Comparison of ENCODE assay signal across 25 mouse cellular contexts in the genomic region with DNA sequence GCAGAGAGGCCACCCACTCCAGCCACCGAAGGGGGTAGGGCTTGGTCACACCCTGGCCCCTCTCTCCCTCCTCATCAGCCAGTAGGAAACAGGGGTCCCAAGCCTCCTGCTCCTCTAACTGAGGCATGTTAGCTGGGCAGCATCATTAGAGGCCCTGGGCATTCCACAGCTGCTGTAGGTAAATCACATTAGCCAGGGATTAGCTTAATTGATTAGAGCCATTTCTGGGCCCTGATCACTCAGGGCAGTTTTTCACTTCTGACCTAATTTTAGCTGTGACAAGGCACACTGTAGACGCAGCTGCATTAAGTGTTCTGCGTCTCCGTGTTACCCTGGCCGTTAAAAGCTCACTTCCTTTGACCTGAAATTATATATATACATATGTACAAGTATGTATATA. TPM values are rescaled to one million over a fixed set of nuclear protein-coding genes. Genes with fewer than 3 reads are reported as not detected.
DNase-seq lines count a peak whose midpoint lies in the region; ATAC-seq and TF ChIP-seq lines count a peak whose summit lies in the region.
"Had no signal": no experiment of that assay in that cellular context is flagged by ENCODE, and none has a peak within 500 bp of the region (broad histone marks: within the 10 kb centered on the region; RNA-seq: fewer than 3 reads in every experiment).

No protein-coding gene starts in this region.

- no peak overlapping the region for H3K4me3 ChIP-seq in cerebellum, adult 2 months (replicated peaks; ENCODE audit: insufficient read depth, low read depth, low read length)
- H3K4me3 ChIP-seq in hindbrain, embryonic 12.5 days = no peak overlapping the region
- no peak overlapping the region for H3K4me3 ChIP-seq in hindbrain, embryonic 16.5 days (ENCODE audit: low read length)
- peak overlapping the region; percentile 13; the same call in 1 of the 2 replicates for H3K4me3 ChIP-seq in left cerebral cortex, adult 2 months
- H3K4me3 ChIP-seq: embryonic facial prominence, embryonic 15.5 days; forebrain, embryonic 13.5 days; heart, embryonic 10.5 days; limb, embryonic 13.5 days; lung, embryonic 15.5 days; midbrain, embryonic 12.5 days; myocyte; stomach, embryonic 15.5 days had no signal

- intact Hi-C loops in left cerebral cortex, adult 2 months (cut with DNase I) = no loop called here
- intact Hi-C loops in left cerebral cortex, postnatal 10 days (cut with DNase I) = no loop called here

- no peak for TF ChIP-seq POLR2A in cerebellum, adult 2 months (IDR thresholded peaks at IDR 0.05; ENCODE audit: borderline replicate concordance, insufficient read depth, low read length)

- WGBS in cerebellum, adult 2 months = 62% methylated on average over 5 of the region's 5 CpGs
- 63% methylated on average over 5 of the region's 5 CpGs for WGBS in hindbrain, embryonic 12.5 days
- WGBS in hindbrain, embryonic 16.5 days = 45% methylated on average over 5 of the region's 5 CpGs

- no peak for ATAC-seq in hindbrain, embryonic 12.5 days (ENCODE audit: low FRiP score)
- no peak for ATAC-seq in hindbrain, embryonic 16.5 days
- ATAC-seq: forebrain, embryonic 13.5 days had no signal

- no peak for DNase-seq in cerebellum, adult 2 months
- no peak for DNase-seq in cerebellum, adult 11 months
- DNase-seq in left cerebral cortex, adult 2 months (ENCODE audit: extremely low spot score in 1 of 2, low spot score in 2 of 2) = no peak
- DNase-seq in left cerebral cortex, postnatal 10 days (ENCODE audit: extremely low spot score in 1 of 2, low spot score in 2 of 2) = no peak
- peak; percentile 70 for DNase-seq in retina, postnatal 1 day
- no peak for DNase-seq in retina, embryonic 14.5 days (ENCODE audit: low spot score)
- DNase-seq: adrenal gland, adult 8-10 months; gastrocnemius, postnatal 14 days; heart, adult 11 months; heart, postnatal 4 days; kidney, adult 2 months; kidney, postnatal 36 days; layer of hippocampus, postnatal 36 days; right cerebral cortex, postnatal 25 days had no signal

- no peak for TF ChIP-seq CTCF in cerebellum, adult 2 months (IDR thresholded peaks at IDR 0.05; ENCODE audit: borderline replicate concordance, insufficient read depth, low read depth, low read length)
- TF ChIP-seq CTCF in left cerebral cortex, adult 2 months (IDR thresholded peaks at IDR 0.05) = no peak

- no peaks in the 10 kb centered on the region for H3K9me3 ChIP-seq in hindbrain, embryonic 12.5 days (replicated peaks)
- no peaks in the 10 kb centered on the region for H3K9me3 ChIP-seq in hindbrain, embryonic 16.5 days (ENCODE audit: control insufficient read depth, low read length)
- H3K9me3 ChIP-seq: embryonic facial prominence, embryonic 15.5 days; forebrain, embryonic 13.5 days; heart, embryonic 10.5 days; limb, embryonic 13.5 days; lung, embryonic 15.5 days; midbrain, embryonic 12.5 days; stomach, embryonic 15.5 days had no signal

- H3K27ac ChIP-seq in cerebellum, adult 2 months (ENCODE audit: insufficient read depth, low read length) = peak overlapping the region; percentile 52; the same call in 1 of the 2 replicates
- H3K27ac ChIP-seq in hindbrain, embryonic 12.5 days = peak overlapping the region; percentile 48; the same call in 1 of the 2 replicates
- no peak overlapping the region for H3K27ac ChIP-seq in hindbrain, embryonic 16.5 days (ENCODE audit: low read depth, low read length)
- peak overlapping the region; percentile 91 for H3K27ac ChIP-seq in left cerebral cortex, adult 2 months
- H3K27ac ChIP-seq: embryonic facial prominence, embryonic 15.5 days; heart, embryonic 10.5 days; limb, embryonic 13.5 days; lung, embryonic 15.5 days; midbrain, embryonic 12.5 days; stomach, embryonic 15.5 days had no signal

- no peaks in the 10 kb centered on the region for H3K27me3 ChIP-seq in cerebellum, adult 2 months (ENCODE audit: control insufficient read depth, insufficient read depth, low read length)
- no peaks in the 10 kb centered on the region for H3K27me3 ChIP-seq in hindbrain, embryonic 12.5 days
- H3K27me3 ChIP-seq in hindbrain, embryonic 16.5 days (replicated peaks; ENCODE audit: control insufficient read depth, insufficient read depth, low read length) = no peaks in the 10 kb centered on the region
- H3K27me3 ChIP-seq: embryonic facial prominence, embryonic 15.5 days; limb, embryonic 13.5 days; stomach, embryonic 15.5 days had no signal

- H3K4me2 ChIP-seq in hindbrain, embryonic 12.5 days (replicated peaks) = no peak overlapping the region
- H3K4me2 ChIP-seq in hindbrain, embryonic 16.5 days (ENCODE audit: low read length) = no peak overlapping the region
- H3K4me2 ChIP-seq: embryonic facial prominence, embryonic 15.5 days; forebrain, embryonic 13.5 days; limb, embryonic 13.5 days; liver, embryonic 11.5 days; lung, embryonic 15.5 days; midbrain, embryonic 12.5 days; stomach, embryonic 15.5 days had no signal

- peaks cover 77% of the 10 kb centered on the region for H3K4me1 ChIP-seq in cerebellum, adult 2 months (ENCODE audit: control insufficient read depth, insufficient read depth, low read length)
- peaks cover 55% of the 10 kb centered on the region for H3K4me1 ChIP-seq in hindbrain, embryonic 12.5 days
- H3K4me1 ChIP-seq in hindbrain, embryonic 16.5 days (ENCODE audit: control insufficient read depth, insufficient read depth, low read depth, low read length) = peaks cover 42% of the 10 kb centered on the region
- H3K4me1 ChIP-seq: lung, embryonic 15.5 days; stomach, embryonic 15.5 days had no signal

- H3K9ac ChIP-seq in hindbrain, embryonic 12.5 days = peak overlapping the region; percentile 45; the same call in 1 of the 2 replicates
- H3K9ac ChIP-seq in hindbrain, embryonic 16.5 days (ENCODE audit: low read depth, low read length) = no peak overlapping the region
- H3K9ac ChIP-seq: embryonic facial prominence, embryonic 15.5 days; limb, embryonic 13.5 days; lung, embryonic 15.5 days; midbrain, embryonic 12.5 days; stomach, embryonic 15.5 days had no signal

- peaks cover 38% of the 10 kb centered on the region for H3K36me3 ChIP-seq in hindbrain, embryonic 12.5 days
- H3K36me3 ChIP-seq in hindbrain, embryonic 16.5 days (ENCODE audit: control insufficient read depth, insufficient read depth, low read length) = peaks cover 18% of the 10 kb centered on the region
- H3K36me3 ChIP-seq: lung, embryonic 15.5 days; stomach, embryonic 15.5 days had no signal

RNA-seq across cellular contexts. Expression of gene Olfm1, which starts 20.1 kb away (rescaled TPM):
- polyA plus RNA-seq in cerebellum, adult 2 months (2012; rRNA removed) = 567 and 588 TPM in 2 replicates
- polyA plus RNA-seq in hindbrain, embryonic 12.5 days (2016; fragmentation: Nextera tagmentation; extraction: Ambion mirVana) = 189 and 191 TPM in 2 replicates
- 320 and 328 TPM in 2 replicates for polyA plus RNA-seq in hindbrain, embryonic 16.5 days (2015; fragmentation: Nextera tagmentation; extraction: Ambion mirVana)
- total RNA-seq in left cerebral cortex, adult 2 months (2021) = 1,000 to 10,000 TPM; 1,521 to 1,595 TPM
- 100 to 1,000 TPM; 821 to 879 TPM for total RNA-seq in left cerebral cortex, postnatal 10 days (2021)
